Mouse (Mus musculus): ENCODE data around the gene Mfsd5. TPM values are rescaled to one million over a fixed set of nuclear protein-coding genes. Genes with fewer than 3 reads are reported as not detected.
A peak's percentile ranks its signal among the peaks of the same experiment; 100 is the strongest.

Gene Mfsd5
- polyA plus RNA-seq, 1 experiment from 2014 or later = 74.2 TPM

DNA sequence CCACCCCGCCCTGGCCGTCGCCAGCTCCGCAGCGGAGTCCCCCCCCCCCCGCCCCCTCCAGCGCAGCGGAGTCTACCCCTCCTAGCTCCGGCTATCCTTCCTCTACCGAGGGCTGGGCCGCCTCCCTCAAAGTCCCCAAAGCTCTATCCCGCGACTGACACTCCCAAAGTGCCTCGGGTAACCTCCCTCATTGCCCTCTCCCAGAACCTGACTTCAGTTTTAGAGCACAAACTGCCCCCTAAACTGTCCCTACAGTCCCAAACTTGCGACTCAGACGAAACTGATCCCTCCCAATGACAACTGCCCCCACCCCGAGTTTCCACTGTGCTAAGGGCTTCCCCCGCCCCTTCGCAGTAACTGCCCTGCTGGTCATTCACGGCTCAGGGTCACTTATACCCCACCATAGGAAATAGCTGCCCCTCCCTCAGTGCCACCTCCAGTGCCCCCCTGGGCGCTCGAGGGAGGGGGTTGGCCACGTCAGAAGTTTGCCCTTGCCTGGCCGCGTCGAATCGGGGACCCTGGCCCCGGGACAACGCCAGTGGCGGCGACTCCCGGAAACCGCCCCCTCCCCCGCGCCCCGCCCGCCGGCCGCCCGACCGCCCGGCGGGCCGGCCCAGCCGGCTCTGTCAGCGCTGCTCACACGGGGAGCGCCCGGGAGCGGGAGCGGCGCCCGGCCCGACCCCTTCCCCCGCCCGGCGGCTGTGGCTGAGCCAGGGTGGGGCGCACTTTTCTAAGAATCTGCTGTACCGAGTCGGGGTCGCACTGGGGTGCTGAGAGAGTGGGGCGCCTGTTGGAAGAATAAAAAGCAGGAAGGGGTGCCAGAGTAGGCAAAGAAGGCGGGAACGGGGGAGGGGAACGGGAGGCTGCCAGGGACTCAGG, 31.8 kb upstream of the Mfsd5 start:
- peaks cover 51% of the 10 kb centered on the region for H3K4me1 ChIP-seq (ENCODE audit: control insufficient read depth, insufficient read depth, low read length)

DNA sequence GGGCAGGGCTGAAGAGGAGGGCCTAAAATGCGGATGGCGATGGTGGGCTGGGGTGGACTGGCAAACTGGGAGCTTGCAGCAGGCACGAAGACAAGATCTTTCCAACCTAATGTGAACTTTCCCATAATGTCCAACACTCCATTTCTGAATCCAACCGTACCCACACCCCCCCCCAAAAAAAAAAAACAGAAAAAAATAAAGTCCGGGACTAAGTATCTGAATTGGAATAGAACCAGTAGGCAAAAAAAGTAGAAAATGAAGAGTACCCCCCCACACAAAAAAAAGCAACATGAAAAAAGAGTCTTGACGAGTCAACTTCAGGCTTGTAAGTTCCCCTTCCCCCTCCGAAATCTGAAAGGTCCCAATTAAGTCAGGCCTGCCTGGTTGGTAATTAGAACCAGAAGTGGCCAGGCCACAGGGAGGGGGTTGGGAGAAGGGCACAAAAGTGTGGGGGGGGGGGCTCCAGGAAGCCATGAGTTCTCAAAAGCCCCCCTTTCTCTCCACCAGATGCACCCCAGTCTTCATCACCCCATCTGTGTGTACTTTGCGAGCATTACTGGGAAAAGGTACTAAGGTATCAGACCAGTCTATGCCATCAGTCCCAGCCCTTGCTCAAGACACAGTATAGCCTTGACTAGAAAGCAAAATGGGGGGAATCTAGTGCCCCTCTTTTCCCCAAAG, 31.0 kb upstream of the Mfsd5 start:
- Histone ChIP-seq H3K4me1 (ENCODE audit: control insufficient read depth, insufficient read depth, low read length) (peaks cover 43% of the 10 kb centered on the region), H3K9me3 (ENCODE audit: control insufficient read depth, low read length) (no peaks in the 10 kb centered on the region), H3K27me3 (replicated peaks; ENCODE audit: control insufficient read depth, insufficient read depth, low read length) (no peaks in the 10 kb centered on the region), H3K4me2 (ENCODE audit: low read depth, low read length) (peak overlapping the region; percentile 96), H3K4me3 (ENCODE audit: low read length) (peak overlapping the region; percentile 69), H3K9ac (ENCODE audit: low read depth, low read length) (peak overlapping the region; percentile 80), H3K27ac (ENCODE audit: low read length) (peak overlapping the region; percentile 98), H3K36me3 (ENCODE audit: control insufficient read depth, insufficient read depth, low read length) (no peaks in the 10 kb centered on the region)
- ATAC-seq = no peak
- 21% methylated on average over 8 of the region's 8 CpGs for WGBS

More for the DNA sequence above, 31.8 kb upstream of the Mfsd5 start:
- Histone ChIP-seq H3K27ac (ENCODE audit: low read length) (peak overlapping the region; percentile 98), H3K9me3 (ENCODE audit: control insufficient read depth, low read length) (no peaks in the 10 kb centered on the region), H3K4me3 (ENCODE audit: low read length) (peak overlapping the region; percentile 69), H3K36me3 (ENCODE audit: control insufficient read depth, insufficient read depth, low read length) (no peaks in the 10 kb centered on the region), H3K4me2 (ENCODE audit: low read depth, low read length) (peak overlapping the region; percentile 96), H3K9ac (ENCODE audit: low read depth, low read length) (peak overlapping the region; percentile 80), H3K27me3 (replicated peaks; ENCODE audit: control insufficient read depth, insufficient read depth, low read length) (no peaks in the 10 kb centered on the region)
- ATAC-seq = peak; percentile 51
- under 1% methylated on average over 55 of the region's 65 CpGs for whole genome bisulfite sequencing

DNA sequence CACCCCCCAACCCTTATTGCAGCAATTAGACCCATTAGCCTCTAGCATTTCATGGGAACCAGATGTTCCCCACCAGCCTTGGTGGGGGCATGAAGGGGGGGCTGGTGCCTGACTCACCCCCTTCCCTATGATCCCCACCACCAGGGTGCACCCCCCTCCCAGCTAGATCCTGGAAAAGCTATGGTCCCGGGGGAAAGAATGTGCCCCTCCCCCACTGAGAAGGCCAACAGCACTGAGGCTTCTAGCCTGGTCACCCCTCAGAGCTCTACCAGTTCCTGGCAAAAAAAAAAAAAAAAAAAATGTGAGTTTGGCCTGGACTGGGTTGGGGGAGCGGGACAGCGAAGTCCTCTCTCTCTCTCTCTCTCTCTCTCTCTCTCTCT, 30.5 kb upstream of the Mfsd5 start:
- Histone ChIP-seq H3K9ac (ENCODE audit: low read depth, low read length) (no peak overlapping the region), H3K9me3 (ENCODE audit: control insufficient read depth, low read length) (no peaks in the 10 kb centered on the region), H3K27ac (ENCODE audit: low read length) (peak overlapping the region; percentile 68), H3K4me2 (ENCODE audit: low read depth, low read length) (peak overlapping the region; percentile 96; the same call in 1 of the 2 replicates), H3K36me3 (ENCODE audit: control insufficient read depth, insufficient read depth, low read length) (no peaks in the 10 kb centered on the region), H3K4me1 (ENCODE audit: control insufficient read depth, insufficient read depth, low read length) (peaks cover 38% of the 10 kb centered on the region), H3K27me3 (replicated peaks; ENCODE audit: control insufficient read depth, insufficient read depth, low read length) (no peaks in the 10 kb centered on the region), H3K4me3 (ENCODE audit: low read length) (no peak overlapping the region)
- no peak for ATAC-seq
- WGBS = 24% methylated on average over 3 of the region's 3 CpGs

DNA sequence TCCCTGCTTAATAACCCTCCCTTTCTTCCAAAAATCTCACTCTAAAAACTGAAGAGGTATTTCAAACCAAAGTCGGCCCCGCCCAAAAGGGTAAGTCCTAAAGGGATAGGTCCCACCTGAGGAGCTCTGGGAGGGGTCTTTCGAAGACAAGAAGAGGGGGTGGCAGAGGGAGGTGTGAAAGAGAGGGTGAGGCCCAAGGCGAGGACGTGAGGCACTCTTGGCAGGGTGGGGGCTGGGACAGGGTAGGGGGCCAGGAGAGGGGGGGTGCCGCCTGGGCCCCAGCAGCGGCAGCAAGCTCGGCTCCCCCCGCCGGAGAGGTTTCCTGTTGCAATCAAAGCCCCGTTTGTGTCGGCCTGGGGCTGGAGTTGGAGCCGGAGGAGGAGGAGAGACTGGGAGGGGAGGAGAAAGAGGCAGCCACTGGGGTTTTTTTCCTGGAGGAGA, 30.0 kb upstream of the Mfsd5 start:
- peak overlapping the region; percentile 45 for H3K4me2 ChIP-seq (ENCODE audit: low read depth, low read length)
- H3K36me3 ChIP-seq (ENCODE audit: control insufficient read depth, insufficient read depth, low read length) = no peaks in the 10 kb centered on the region
- 6% methylated on average over 13 of the region's 13 CpGs for WGBS
- no peak for ATAC-seq
- peak overlapping the region; percentile 68 for H3K27ac ChIP-seq (ENCODE audit: low read length)
- H3K4me3 ChIP-seq (ENCODE audit: low read length) = peak overlapping the region; percentile 8
- no peaks in the 10 kb centered on the region for H3K27me3 ChIP-seq (replicated peaks; ENCODE audit: control insufficient read depth, insufficient read depth, low read length)
- H3K4me1 ChIP-seq (ENCODE audit: control insufficient read depth, insufficient read depth, low read length) = peaks cover 33% of the 10 kb centered on the region
- H3K9ac ChIP-seq (ENCODE audit: low read depth, low read length) = peak overlapping the region; percentile 38; the same call in 1 of the 2 replicates
- H3K9me3 ChIP-seq (ENCODE audit: control insufficient read depth, low read length) = no peaks in the 10 kb centered on the region

DNA sequence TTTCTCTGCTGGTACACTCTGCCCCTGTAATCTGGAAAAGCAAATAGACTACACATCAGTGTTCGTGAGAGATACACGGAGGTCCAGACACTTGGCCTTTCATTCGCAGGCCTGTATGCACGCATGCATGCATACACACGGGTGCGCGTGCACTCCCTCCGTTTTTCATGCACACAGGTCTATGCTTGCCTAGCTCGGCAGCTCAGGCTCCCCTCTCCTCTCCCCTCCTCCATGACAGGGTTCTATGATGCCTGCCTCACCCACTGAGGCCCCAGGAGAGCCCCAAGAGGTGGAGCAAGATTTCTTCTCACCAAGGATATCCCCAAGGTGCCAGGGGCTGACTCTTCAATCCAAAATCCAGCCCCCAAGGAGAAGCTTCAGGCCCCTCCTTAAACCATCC, 29.3 kb upstream of the Mfsd5 start:
- H3K9ac ChIP-seq (ENCODE audit: low read depth, low read length) = 0 out of 2 replicates have a peak overlapping the region, but pooled peaks have one; percentile 38
- no peaks in the 10 kb centered on the region for H3K27me3 ChIP-seq (replicated peaks; ENCODE audit: control insufficient read depth, insufficient read depth, low read length)
- WGBS = 49% methylated on average over 9 of the region's 9 CpGs
- no peak overlapping the region for H3K4me3 ChIP-seq (ENCODE audit: low read length)
- no peaks in the 10 kb centered on the region for H3K36me3 ChIP-seq (ENCODE audit: control insufficient read depth, insufficient read depth, low read length)
- 0 out of 2 replicates have a peak overlapping the region, but pooled peaks have one; percentile 45 for H3K4me2 ChIP-seq (ENCODE audit: low read depth, low read length)
- peaks cover 30% of the 10 kb centered on the region for H3K4me1 ChIP-seq (ENCODE audit: control insufficient read depth, insufficient read depth, low read length)
- H3K9me3 ChIP-seq (ENCODE audit: control insufficient read depth, low read length) = no peaks in the 10 kb centered on the region
- ATAC-seq = no peak
- H3K27ac ChIP-seq (ENCODE audit: low read length) = peak overlapping the region; percentile 68

DNA sequence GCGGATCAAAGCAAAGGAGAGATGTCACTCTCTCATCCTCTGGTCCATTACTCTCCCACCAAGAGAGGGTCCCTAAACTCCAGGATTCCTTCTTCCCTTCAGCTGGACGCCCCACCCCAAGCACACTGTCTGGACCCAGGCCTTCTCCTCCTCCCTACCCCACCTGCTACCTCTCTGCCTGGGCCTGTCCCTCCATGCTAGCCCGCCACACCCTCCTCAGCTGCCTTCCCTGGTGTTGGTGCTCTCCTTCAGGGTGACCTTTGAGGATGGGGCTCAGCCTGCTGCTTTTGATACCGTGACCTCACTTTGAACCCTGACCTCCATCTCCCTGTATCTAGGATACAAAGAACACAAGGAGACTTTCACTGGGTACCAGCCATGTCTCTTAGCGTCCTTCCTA, 28.7 kb upstream of the Mfsd5 start:
- no peak overlapping the region for H3K4me2 ChIP-seq (ENCODE audit: low read depth, low read length)
- H3K27ac ChIP-seq (ENCODE audit: low read length) = no peak overlapping the region
- no peak overlapping the region for H3K4me3 ChIP-seq (ENCODE audit: low read length)
- H3K9ac ChIP-seq (ENCODE audit: low read depth, low read length) = no peak overlapping the region
- no peaks in the 10 kb centered on the region for H3K9me3 ChIP-seq (ENCODE audit: control insufficient read depth, low read length)
- H3K4me1 ChIP-seq (ENCODE audit: control insufficient read depth, insufficient read depth, low read length) = peaks cover 25% of the 10 kb centered on the region
- ATAC-seq = no peak
- 68% methylated on average over 5 of the region's 5 CpGs for whole genome bisulfite sequencing
- no peaks in the 10 kb centered on the region for H3K36me3 ChIP-seq (ENCODE audit: control insufficient read depth, insufficient read depth, low read length)
- no peaks in the 10 kb centered on the region for H3K27me3 ChIP-seq (replicated peaks; ENCODE audit: control insufficient read depth, insufficient read depth, low read length)

DNA sequence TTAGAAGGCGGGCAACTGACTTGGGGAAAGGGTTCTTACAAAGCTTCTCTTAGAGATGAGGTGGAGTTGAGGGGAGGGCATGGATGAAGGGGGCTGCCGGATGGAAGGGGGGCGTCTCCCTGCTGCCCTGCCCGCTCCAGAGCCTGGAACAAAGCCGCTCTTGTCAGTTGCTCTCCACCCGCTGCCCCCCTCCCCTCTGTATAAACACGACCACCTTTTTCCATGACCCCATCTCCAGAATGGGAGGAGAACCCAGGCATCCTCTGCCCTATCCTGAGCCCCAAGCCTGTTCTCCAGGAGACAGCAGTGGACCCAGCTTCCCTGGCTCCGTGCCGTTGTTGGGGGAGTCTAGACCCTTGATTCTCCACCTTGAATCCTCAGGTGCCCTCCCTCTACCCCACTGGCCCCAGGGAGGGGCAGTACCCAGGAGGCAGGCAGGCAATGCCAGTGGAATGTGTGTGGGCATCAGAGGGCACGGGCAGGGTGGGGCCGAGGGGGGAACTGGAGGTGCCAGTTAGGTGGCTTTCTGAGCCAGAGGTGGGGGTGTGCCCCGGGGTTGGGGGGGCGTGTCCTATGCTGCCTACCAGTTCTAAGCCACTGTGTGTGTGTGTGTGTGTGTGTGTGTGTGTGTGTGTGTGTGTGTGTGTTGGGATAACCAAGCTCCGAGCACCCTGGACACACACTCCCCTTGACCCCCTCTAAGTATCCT, 23.6 kb upstream of the Mfsd5 start:
- Histone ChIP-seq H3K4me1 (ENCODE audit: control insufficient read depth, insufficient read depth, low read length) (peaks cover 23% of the 10 kb centered on the region), H3K27ac (ENCODE audit: low read length) (no peak overlapping the region), H3K4me2 (ENCODE audit: low read depth, low read length) (no peak overlapping the region), H3K27me3 (replicated peaks; ENCODE audit: control insufficient read depth, insufficient read depth, low read length) (no peaks in the 10 kb centered on the region), H3K4me3 (ENCODE audit: low read length) (no peak overlapping the region), H3K36me3 (ENCODE audit: control insufficient read depth, insufficient read depth, low read length) (no peaks in the 10 kb centered on the region), H3K9me3 (ENCODE audit: control insufficient read depth, low read length) (no peaks in the 10 kb centered on the region), H3K9ac (ENCODE audit: low read depth, low read length) (no peak overlapping the region)
- no peak for ATAC-seq
- 45% methylated on average over 14 of the region's 14 CpGs for whole genome bisulfite sequencing

DNA sequence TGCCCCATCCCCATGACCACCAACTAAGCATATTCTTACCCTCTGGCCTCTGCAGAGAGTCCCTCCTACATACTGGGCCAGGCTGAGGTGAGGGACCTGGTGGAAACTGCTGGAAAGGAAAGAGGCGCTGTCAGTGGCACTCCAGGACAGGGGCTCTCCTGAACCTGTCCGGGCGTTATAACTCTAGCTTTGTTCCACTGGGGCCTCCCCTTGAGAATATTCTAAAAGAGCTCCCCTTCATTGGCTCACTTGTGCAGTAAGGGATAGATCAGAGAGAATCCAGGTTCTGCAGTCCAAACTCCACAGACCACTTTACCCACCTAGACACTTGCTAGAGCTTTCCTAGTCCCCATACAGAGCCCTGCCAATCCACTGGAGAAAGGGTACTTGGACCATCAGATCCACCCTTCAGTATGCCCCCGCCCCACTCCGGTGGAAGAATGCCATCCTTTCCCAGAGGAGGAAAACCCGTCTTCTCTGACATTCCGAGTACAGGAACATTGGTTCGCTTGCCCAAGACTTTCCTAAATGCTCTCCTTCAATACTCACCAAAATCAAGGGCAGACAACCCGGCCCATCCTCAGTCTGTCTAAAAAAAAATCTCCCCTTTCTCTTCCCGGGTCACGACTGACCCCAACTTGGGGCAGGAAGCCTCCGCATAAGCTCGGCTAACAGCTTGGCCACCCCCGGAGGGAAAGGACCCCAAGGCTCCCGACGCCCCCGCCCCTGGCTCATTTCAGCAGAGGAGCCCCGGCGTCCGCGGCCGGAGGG, 22.6 kb upstream of the Mfsd5 start:
- Histone ChIP-seq H3K4me1 (ENCODE audit: control insufficient read depth, insufficient read depth, low read length) (peaks cover 23% of the 10 kb centered on the region), H3K36me3 (ENCODE audit: control insufficient read depth, insufficient read depth, low read length) (no peaks in the 10 kb centered on the region), H3K4me2 (ENCODE audit: low read depth, low read length) (peak overlapping the region; percentile 98), H3K9ac (ENCODE audit: low read depth, low read length) (peak overlapping the region; percentile 76), H3K27me3 (replicated peaks; ENCODE audit: control insufficient read depth, insufficient read depth, low read length) (no peaks in the 10 kb centered on the region), H3K4me3 (ENCODE audit: low read length) (peak overlapping the region; percentile 65), H3K27ac (ENCODE audit: low read length) (peak overlapping the region; percentile 19; the same call in 1 of the 2 replicates), H3K9me3 (ENCODE audit: control insufficient read depth, low read length) (no peaks in the 10 kb centered on the region)
- 15% methylated on average over 22 of the region's 22 CpGs for WGBS
- no peak; the same call in 1 of the 2 replicates for ATAC-seq
